Mouse (Mus musculus): ENCODE measurements around the gene Map9.

- TF ChIP-seq CTCF (IDR thresholded peaks at IDR 0.05; ENCODE audit: extremely low read depth, insufficient read depth, low read length) (no peak), POLR2A (IDR thresholded peaks at IDR 0.05; ENCODE audit: extremely low read depth, insufficient read depth, low read length) (no peak)
Measured at GRCm38 (mm10) chr3:82370439-82371011, 12.7 kb downstream of the Map9 start.
